Mouse (Mus musculus): Measurements from ENCODE around the gene Ptov1.

GRCm38 (mm10) chr7:44832763-44833162 is 36.8 kb downstream of the Ptov1 start:
- TF ChIP-seq CTCF (IDR thresholded peaks at IDR 0.05; ENCODE audit: borderline replicate concordance, extremely low read depth, insufficient read depth, insufficient read length) (no peak), POLR2A (IDR thresholded peaks at IDR 0.05; ENCODE audit: borderline replicate concordance, extremely low read depth, insufficient read depth, insufficient read length, poor library complexity, severe bottlenecking) (no peak)

Data from brain, embryonic 14.5 days (tissue).